Mouse (Mus musculus) stomach, postnatal 0 days (tissue): ENCODE data around the gene Stoml1.

Source experiments
- CTCF ChIP-seq: IDR thresholded peaks from 2 replicates; pipeline ENCODE4 v1.5.1; 2016; ENCODE audit warnings: antibody characterized with exemption, low read depth, mild to moderate bottlenecking, moderate library complexity
- EP300 ChIP-seq: optimal IDR thresholded peaks from 2 replicates; pipeline ENCODE3; 2016; ENCODE audit warnings: antibody characterized with exemption

DNA sequence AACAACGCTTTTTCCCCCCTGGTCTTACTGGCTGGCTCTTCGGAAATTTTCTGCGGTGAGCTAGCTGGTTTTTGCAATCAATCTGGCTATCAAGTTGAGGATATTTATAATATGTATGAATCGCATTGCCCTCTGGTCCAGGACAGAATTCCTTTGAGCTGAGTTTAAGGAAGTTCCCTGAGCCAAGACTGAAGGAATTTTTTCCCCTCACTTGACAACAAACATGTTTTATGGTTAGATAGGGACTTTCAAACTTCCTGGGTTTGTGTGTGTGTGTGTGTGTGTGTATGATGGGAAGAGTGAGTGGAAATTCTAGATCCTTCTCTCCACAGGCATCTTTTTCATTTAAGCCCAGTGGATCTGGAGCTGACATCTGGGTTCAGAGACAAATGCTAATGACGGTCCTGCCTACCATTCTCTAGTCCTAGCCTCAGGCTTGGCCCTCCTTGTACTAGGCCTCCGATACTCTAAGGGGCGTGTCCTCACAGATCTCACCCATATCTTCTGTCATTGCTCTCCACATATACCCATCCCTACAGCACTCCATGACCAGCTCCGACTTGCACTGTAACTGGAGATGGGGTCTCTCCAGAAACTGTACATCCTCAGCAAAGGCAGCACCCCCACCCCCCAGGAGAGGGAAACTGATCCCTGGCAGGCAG, 38.3 kb upstream of the Stoml1 start:
- TF ChIP-seq CTCF (no peak), EP300 (no peak)
